Mouse (Mus musculus): ENCODE results near the gene Lsr.

The Lsr gene

GRCm38 (mm10) chr7:30973251-30973500 lies at the start of gene Lsr:
TSS of gene Lsr (minus strand) at chr7:30973464.
- DNase-seq: no peak

GRCm38 (mm10) chr7:31017104-31017901 lies 44.0 kb upstream of the Lsr start:
- DNase-seq: no peak

GRCm38 (mm10) chr7:31012971-31013370 lies 39.7 kb upstream of the Lsr start:
- no peak for DNase-seq

DNA sequence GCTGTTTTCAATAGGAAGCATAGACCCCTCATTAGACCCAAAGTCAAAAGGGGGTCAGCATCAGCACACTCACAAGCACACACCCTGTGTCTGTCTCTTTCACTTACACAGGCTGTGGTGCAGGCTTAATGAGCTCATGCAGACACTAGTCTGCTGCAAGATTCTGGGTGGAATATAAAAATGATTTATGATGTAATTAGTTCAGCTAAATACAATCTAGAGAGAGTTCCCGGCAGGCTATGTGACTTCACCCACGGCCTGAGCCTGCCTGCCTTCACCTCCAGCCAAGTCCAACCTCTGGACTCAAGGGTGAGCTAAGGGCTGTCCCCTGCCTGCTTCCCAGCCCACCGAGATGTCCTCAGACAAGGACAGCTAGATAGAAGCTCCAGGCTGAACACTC lies 35.6 kb upstream of the Lsr start:
- DNase-seq: no peak

- no peak for DNase-seq
These were observed 34.9 kb upstream of the Lsr start for GRCm38 (mm10) chr7:31008175-31008574.

DNA sequence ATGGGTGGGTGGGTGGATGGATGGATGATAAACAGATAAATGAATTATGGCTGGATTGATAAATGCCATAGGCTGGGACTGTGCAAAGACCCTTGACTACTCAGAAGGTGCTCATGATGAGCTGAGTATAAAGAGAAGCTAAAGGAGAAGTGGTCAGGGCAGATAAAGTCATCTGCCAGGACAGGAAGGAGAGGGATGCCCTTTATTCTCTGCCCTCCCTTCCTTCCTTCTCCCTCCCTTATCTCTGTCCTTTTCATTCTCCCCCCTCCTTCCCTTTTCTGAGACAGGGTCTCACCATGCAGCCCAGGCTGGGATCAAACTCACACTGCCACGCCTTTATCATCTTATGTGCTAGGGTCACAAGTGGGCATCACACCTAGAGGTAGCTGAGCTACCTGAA lies 34.5 kb upstream of the Lsr start:
- no peak for DNase-seq

DNA sequence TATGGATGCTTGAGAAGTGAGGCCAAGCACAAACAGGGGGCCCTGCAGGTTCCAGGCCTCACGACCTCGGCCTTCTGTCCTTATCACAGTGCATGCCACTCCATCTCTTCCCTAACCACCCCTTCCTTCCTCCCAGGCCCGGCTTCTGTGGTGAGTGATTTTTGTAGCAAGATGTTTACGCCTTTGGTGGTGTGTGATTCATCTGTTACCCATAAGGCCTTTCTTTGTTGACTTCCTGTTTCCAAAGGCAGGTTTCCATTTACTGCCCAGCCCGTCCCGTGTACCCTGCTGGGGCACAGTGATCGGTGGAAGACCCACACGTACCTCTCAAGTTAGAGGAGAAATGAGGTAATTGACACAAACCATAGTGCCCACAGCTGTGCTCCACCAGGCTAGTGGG lies 29.4 kb upstream of the Lsr start:
- peak; percentile 30 to 40 for DNase-seq

DNA sequence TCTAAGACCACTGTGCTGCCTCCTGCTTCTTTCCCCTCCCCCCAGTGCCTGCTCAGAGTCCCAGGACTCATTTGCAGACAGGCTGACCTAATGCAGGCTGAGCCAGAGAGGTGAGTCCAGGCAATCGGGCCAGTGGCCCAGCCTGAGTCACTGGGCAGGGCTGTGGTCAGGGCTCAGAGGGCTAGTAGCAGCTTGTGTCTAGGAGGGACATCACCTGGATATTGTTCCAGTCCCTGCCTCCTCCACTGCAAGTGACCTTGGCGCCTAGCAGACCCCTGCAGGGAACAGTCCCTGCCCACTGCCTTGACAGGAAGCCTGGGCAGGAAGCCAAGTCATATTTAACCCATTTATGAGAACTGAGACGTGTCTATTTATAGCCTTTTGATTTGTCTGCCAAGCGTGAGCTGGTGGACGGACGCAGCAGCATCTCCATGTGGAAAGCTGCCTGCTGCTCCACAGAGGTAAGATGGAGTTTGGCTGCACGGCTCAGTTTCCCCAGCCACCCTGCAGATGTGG lies 27.3 kb upstream of the Lsr start:
- peak; percentile 20 to 27 for DNase-seq

DNA sequence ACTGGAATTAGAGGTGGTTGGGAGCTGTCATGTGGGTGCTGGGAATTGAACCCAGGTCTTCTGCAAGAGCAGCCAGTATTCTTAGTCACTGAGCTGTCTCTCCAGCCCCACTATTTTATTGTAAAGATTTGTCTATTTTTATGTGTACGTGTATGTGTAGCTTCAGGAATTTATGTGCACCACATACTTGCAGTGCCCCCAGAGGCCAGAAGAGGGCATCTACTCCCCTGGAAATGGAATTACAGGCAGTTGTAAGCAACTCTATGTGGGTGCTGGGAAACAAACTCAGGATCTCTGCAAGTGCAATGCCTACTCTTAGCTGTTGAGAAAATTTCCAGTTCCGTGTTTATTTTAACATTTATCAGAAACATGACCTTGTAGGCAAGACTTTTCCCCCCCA lies 23.2 kb upstream of the Lsr start:
- no peak for DNase-seq

- DNase-seq: no peak
These were observed 20.7 kb upstream of the Lsr start for GRCm38 (mm10) chr7:30993986-30994385.

- no peak for DNase-seq
These were observed 18.9 kb upstream of the Lsr start for GRCm38 (mm10) chr7:30992148-30992547.

DNA sequence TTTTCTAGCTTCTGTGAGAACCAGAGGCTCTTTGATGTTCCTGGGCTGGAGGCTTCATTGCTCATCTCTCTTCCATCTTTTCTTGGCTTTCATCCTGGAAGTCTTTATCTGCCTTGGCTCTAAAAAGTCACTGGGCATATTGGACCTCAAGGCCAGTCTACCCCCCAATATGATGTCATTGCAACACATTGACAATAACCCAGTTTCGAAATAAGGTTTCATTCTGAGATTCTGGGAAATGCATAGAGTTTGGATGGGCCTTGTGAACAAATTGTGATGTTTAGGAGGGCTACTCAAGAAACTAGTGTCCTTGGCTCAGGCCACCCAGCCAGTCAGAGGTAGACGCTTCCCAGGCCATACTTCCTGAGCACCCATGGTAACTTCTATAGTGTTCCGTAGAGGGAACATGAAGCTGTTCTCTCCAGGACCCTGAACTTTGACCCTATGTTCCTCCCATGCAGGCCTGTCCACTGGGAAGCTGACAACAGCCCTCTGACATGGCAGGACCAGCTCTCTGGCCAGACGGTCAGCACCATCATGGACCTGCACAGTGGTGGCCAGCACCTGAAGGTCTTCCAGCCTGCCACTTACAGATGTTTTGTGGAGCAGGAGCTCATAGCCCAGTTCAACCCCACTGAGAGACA lies 15.4 kb upstream of the Lsr start:
- no peak for DNase-seq

DNA sequence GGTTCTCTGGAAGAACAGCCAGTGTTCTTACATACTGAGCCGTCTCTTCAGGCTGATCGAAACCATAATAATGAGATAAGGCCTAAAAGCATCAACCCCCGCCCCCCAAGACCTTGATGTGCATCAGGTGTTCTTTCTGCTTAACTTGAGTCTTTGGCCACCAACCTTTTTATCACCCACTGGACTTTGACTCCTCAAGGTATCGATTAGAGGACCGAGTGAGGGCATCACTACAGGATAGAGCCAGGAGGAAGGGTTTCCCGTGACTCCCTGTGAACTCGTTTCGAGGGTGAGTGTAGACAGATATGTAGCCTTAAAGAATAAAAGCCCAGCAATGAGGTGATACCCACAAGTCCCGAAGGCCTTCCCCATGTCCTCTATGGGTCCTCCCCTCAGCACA lies 12.1 kb upstream of the Lsr start:
- DNase-seq: no peak

DNA sequence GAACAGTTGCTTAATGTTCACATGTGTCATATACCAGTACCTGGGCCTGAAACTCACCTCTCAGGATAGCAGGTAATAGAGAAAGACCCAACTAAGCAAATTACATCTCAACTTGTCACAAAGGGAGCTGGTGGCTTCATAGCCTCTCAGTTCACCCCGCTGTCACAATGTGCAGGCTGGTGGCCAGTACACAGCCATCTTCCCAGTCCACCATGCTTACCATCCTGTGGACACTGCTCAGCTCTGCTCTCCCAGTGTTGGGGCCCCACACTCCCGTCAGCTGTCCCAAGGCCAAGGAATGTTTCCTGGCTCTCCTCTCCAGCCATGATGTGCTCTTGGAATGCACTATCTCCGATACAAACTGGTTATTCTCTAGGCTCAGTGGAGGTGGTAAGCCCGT lies 8.4 kb upstream of the Lsr start:
- no peak for DNase-seq

DNA sequence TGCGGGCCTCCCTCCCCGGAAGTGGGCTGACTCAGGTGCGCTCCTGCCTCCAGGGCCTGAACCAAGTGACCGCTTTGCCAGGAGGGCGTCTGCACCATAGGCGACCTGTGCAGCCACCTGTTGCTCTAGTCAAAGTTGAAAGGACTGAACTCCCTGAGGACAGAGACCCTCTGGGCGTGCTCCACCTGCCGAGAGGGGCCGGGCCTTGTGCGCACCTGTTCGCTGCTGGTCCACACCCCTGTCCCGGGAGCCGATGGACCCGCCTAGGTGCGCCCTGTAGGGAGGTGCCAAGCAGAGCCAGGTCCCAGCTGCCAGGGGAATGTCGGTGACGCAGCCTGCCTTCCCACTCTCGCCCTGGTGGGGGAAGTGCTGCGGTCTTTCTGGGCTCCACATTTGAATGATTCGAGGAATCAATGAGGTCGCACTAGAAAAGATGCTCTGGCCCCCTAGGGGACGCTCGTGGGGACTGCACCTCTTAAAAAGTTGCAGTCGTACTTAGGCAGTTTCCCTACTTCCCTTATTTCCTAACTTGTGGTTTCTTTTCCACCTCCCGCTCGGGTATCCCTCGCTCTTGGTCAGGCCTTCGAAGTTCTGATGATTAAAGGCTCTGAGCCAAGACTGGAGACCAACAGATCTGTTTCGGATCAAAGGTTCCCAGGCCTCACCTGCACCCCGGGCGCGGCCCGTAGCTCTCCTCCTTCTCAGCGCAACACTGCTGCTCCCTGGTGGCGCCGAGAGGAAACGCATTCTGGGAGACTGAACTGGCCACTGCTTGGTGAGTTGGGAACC lies 431 bp upstream of the Lsr start, which contains the start of gene Fam187b:
Gene Fam187b, plus strand, starts transcription at position 290 of the 789 bp plus-strand sequence.
- peak; percentile 87 to 90 for DNase-seq

DNA sequence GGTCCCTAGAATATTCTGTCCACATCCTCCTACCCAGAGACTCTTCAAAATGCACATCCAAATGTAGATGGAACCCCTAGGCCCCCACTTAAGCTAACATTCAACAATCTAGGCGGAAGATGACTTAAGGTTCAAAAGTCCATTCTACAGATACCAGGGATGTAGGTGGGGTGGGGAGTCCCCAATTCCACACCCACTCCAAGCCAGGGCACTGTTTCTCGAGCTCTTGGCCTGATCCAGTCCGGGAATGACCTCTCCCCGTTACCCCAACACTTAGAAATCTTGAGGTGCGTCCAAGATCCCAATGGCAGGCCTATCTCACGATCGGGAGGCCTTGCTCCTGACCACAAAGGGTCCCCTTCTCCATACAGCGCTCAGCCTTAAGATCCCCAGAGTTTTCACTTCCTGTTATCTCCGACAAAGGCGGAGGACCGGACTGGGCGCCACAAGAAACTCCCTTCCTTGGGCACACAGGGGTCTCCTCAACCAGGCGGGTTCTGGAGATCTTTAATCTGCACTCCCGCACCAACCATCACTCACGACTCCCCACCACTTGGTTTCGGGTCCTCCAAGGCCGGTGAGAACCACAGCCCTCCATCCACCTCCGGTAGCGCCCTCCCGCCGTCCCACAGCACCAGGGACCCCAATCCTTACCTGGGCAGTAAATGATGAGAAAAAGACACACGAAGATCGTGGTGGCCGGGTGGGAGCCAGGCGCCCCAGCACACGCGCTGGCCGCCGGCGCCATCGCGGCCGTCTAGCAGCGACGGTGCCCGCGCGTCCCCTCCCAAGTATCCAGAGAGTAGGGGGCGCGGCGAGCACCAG lies 626 bp downstream of the Lsr start:
- DNase-seq: no peak

DNA sequence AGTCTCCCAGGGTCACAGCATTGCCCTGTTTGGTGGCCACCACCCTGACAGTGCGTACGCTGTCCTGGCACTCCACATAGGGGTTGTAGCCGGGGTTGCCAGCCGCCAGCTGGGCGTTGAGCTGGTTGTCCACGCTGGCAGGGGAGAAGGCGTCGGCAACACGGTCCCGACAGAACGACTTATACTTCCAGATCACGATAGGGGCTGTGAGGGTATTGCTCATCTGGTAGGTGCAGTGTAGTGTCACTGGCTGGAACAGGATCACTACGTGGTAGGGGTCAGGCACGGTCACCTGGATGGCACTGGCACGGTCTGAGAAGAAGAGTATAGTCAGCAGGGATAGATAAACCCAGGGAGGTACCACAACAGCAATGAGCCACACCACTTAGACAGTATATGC lies 1.4 kb downstream of the Lsr start:
- DNase-seq: no peak

- DNase-seq: no peak
These were observed 4.1 kb downstream of the Lsr start for GRCm38 (mm10) chr7:30969174-30969573.

DNA sequence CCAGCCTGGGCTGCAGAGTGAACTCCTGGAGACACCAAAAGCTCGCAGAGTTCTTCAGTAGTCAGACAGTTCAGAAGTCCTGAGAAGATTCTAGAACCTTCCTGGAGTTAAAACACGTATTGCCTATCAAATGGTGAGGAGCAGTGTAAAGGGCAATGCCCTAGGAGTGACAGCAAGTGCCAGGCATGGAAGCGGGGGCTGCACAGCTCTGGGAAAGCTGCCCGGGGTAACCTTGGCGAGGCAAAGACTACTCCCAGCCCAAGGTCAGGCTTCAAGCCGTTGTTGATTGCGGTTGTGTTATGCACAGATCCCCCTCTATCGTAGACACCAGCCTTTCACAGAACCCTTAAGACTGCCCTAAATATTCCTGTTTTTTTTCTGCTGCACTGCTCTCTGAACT lies 4.7 kb downstream of the Lsr start:
- no peak for DNase-seq

- DNase-seq: no peak
These were observed 6.6 kb downstream of the Lsr start for GRCm38 (mm10) chr7:30966657-30967056.

GRCm38 (mm10) chr7:30965677-30966076 lies 7.6 kb downstream of the Lsr start:
- DNase-seq: no peak

- no peak for DNase-seq
These were observed 8.9 kb downstream of the Lsr start for GRCm38 (mm10) chr7:30964366-30964765.

GRCm38 (mm10) chr7:30962862-30963261 lies 10.4 kb downstream of the Lsr start:
- no peak for DNase-seq

Data from thymus, postnatal 36 days (tissue).